Mouse (Mus musculus) ZHBTc4 (cell line): ENCODE measurements around the gene Spata21.

ENCODE experiments used
- DNase-seq: peaks from one replicate; pipeline ENCODE4 v3.0.0-alpha.2; 2011; ENCODE audit warnings: low read depth, low spot score

Gene Spata21

DNA sequence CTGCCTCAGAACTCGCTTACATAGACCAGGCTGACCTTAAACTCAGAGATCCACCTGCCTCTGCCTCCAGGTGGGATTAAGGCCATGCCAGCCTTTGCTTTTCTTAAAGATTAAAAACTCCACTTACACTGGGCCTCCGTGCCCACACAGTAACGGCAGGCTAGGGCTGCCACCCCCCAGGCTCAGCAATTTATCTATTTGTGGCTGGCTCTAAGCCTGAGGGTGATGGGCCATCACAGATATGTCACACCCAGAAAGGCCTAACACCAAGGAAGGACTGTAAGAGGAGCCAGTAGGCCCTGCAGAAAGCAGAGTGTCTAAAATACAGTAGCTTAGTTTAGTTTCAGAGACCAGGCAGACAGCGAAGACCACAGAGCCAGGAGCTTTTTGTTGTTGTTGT lies 14.0 kb upstream of the Spata21 start:
- no peak for DNase-seq

DNA sequence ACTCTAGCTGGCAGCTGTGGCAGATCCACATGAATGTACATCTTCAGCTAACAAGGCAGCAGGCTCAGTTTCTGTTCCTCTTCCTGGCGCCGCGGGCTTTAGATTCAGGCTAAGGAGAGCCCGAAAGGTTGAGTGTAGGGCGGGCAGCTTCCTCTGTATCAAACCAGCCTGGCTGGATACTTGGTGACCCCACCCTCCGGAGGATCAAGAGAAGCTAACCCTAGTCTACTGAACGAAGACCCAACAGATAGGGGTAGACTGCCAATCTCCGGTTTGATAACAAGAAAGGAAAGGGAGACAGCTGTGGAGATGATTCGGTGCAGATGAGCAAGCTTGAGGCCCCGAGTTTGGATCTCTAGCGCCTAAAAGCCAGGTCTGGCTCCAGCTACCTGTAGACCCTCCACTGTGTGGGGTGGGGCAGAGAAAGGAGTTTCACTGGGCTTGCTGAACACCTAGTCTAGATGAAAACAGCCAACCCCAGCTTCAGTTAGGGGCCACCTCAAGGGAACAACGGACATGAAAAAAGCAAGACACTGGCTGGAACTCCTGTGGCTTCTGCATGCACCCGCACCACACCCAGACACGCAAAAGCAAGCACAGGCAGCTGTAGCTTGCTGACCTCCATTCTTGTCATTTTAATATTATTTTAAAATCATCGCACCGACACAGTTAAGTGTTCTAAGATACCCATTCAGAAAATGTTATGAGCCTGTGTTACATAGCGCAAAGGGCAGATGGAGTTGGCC lies 11.2 kb upstream of the Spata21 start:
- no peak for DNase-seq

- peak; percentile 98 for DNase-seq
These were observed 10.2 kb upstream of the Spata21 start, which contains the start of gene Necap2 for GRCm38 (mm10) chr4:141077681-141078509. Necap2 (minus strand) TSS chr4:141078357.

- peak; percentile 51 for DNase-seq
These were observed 9.5 kb upstream of the Spata21 start for GRCm38 (mm10) chr4:141078510-141079137.

- no peak for DNase-seq
These were observed 1.3 kb upstream of the Spata21 start for GRCm38 (mm10) chr4:141086862-141087261.

- no peak for DNase-seq
These were observed 581 bp downstream of the Spata21 start for GRCm38 (mm10) chr4:141088714-141089113.

GRCm38 (mm10) chr4:141095016-141095415 lies 6.9 kb downstream of the Spata21 start:
- no peak for DNase-seq

- DNase-seq = peak; percentile 57
These were observed 8.6 kb downstream of the Spata21 start for GRCm38 (mm10) chr4:141096710-141097109.

- DNase-seq = no peak
These were observed 10.8 kb downstream of the Spata21 start for GRCm38 (mm10) chr4:141098935-141099334.

GRCm38 (mm10) chr4:141099956-141100355 lies 11.8 kb downstream of the Spata21 start:
- no peak for DNase-seq

DNA sequence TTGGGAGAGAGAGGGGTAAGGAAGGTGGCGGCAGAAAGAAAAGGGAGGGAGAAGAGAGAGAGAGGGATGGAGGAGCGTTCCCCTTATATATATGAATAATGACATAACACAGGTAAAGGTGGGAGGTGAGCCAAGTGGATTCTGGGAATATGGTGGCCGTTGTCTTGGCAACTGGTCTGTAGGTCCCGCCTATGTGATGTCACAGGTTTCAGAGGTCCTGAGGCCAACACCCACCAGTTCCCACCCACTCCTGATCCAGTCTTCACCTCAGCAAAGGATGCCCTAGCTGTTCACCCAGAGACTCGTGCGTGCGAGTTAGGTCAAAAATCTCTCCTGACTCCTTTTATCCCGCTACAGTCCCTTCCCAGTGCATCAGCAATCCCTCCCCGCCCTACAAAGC lies 13.2 kb downstream of the Spata21 start:
- peak; percentile 54 for DNase-seq

- DNase-seq = peak; percentile 86
These were observed 13.7 kb downstream of the Spata21 start for GRCm38 (mm10) chr4:141101855-141102254.

GRCm38 (mm10) chr4:141106526-141107183 lies 18.5 kb downstream of the Spata21 start:
- no peak for DNase-seq

DNA sequence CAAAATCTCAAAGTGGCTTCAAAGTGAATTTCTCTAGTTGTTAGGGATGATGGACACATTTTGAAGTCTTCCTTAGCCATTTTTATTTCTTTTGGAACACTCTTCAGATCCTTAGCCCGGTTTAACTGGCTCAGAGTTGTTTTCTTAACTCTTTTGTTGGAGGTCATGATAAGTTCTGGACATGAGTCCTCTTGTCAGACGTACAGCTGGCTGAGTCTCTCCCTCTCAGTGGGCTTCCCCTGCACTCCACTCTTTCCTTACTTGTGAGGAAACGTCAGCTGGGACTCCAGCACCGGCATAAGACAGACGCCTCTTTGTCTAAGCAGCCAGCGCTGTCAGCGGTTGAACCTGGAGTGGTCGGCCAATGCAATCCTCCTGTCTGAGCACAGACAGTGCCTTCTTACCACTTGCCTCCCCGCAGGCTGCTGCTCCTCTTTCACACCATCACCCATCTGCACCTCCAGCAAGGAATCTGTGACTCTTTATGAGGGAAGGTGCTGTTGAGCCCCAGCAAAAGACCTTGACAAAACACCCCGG lies 20.1 kb downstream of the Spata21 start:
- DNase-seq = no peak

DNA sequence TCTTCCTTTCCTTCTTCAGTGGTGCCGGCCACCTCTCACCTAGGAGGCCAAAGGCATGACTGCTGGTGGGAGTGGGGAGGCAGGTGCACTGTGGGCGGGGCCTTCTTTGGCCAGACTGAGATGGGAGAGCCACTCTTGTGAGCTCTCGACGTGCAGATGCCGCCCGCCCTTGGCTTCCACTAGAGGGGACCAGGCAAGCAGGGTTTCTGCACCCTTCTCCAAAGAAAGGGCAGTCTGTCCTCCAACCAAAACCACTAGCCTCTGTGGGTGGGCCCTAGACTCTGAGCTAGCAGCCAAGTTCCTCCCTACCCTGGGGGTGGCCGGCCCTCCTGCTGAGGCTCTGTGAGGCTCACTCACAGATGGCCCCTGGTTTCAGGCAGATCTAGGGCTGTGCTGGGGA lies 25.7 kb downstream of the Spata21 start:
- DNase-seq = peak; percentile 76

GRCm38 (mm10) chr4:141114521-141114981 lies 26.4 kb downstream of the Spata21 start:
- DNase-seq = no peak

DNA sequence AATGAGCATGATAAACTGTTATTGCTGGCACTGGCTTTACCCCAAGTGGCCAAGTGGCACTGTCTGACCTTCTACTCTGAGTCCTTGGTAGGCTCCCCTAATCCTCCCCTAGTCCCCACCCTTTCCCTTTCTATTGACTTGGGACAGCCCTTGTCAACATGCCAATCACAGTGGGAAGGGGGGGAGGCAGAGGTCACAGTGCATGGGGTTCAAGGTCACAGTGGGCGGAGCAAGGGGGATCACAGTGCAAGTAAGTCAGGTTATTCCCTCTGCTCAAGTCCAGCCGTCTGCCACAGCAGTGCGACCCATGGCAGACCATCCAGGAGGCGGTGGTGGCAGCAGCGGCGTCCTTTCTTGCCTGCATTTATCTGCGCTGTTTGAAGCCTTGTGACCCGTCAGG lies 27.3 kb downstream of the Spata21 start:
- peak; percentile 83 for DNase-seq

GRCm38 (mm10) chr4:141118691-141119090 lies 30.6 kb downstream of the Spata21 start:
- DNase-seq = no peak

GRCm38 (mm10) chr4:141120700-141121099 lies 32.6 kb downstream of the Spata21 start:
- peak; percentile 91 for DNase-seq

DNA sequence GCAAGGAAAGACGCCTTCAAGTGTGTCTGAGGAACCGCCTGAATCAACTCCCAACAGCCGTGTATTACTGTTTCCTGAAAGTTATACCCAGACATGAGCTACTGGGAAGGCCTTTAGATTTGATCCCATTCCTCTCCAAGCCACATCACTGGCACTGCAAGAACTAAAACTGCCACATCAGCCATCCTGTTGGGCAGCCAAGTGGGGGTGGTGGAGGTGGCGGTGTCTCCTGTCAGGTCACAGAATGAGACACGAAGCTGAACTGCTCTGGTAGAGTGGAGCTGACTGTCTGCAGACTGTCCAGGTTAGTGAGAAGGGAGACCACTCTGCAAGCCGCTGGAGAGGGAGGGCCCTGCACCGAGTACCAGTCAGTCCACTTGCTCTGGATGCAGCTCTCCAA lies 34.5 kb downstream of the Spata21 start:
- no peak for DNase-seq

- DNase-seq = no peak
These were observed 34.9 kb downstream of the Spata21 start for GRCm38 (mm10) chr4:141123065-141123464.
